Mouse (Mus musculus): ENCODE results near the gene Siglec1. TPM values are rescaled to one million over a fixed set of nuclear protein-coding genes. Genes with fewer than 3 reads are reported as not detected.

Siglec1 gene
- total RNA-seq (2017) = 0.68 to 0.75 TPM in 2 of 3 replicates, not detected in the other

GRCm38 (mm10) chr2:131086667-131087390, at the start of gene Siglec1:
Siglec1 (minus strand) TSS chr2:131086765.
- ATAC-seq (replicated peaks; ENCODE audit: insufficient number of reproducible peaks, low FRiP score, low TSS enrichment, poor library complexity, severe bottlenecking) = peak; percentile 42

DNA sequence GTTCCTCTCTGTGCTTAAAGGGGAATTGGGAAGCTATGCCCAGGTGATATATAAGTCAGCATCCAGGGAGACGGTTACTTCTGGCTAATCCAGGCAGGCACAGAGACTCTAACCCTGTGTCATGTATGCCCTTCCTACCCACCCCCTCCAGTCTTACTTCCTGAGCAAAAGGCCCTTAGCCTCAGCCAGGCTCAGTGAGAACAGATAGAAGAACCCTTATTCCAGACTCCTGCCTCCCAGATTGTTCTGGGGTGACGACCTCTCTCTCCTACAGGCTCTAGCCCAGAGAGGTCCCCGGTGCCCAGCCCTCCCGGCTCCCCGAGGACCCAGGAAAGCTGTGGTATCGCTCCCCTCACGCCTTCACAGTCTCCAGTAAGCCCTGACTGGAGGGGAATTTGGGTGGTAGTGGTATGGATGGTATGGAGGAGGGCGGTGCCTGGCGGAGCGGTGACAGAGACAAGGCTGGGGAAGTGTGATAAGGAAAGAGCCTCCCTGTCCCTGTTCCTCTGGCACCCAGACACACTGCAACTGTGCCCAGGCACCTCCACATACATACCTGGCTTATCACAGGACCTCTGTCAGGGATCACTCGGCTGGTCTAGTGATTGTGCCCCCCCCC, 49.1 kb upstream of the Siglec1 start:
- ATAC-seq (replicated peaks; ENCODE audit: insufficient number of reproducible peaks, low FRiP score, low TSS enrichment, poor library complexity, severe bottlenecking) = no peak

- no peak for ATAC-seq (replicated peaks; ENCODE audit: insufficient number of reproducible peaks, low FRiP score, low TSS enrichment, poor library complexity, severe bottlenecking)
Measured at GRCm38 (mm10) chr2:131134826-131135400, 48.3 kb upstream of the Siglec1 start.

DNA sequence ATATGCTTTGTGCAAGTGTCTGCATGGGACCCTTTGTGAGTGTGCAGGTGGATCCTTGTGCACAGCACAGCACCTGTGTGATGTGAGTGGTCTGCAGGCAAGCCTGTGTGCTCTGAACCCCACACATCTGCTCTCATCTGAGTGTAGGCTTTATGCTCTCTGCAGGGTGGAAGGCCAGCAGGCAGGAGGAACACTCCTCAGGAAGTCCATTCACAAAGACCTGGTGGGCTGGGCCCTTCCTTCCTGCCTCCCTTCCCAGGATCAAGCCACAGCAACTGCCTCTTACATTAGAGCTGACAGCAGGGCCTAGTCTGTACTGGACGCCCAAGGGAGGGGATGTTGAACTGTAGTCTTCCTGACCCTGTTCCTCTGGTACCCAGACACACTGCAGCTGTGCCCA, 47.8 kb upstream of the Siglec1 start:
- ATAC-seq (replicated peaks; ENCODE audit: insufficient number of reproducible peaks, low FRiP score, low TSS enrichment, poor library complexity, severe bottlenecking) = no peak

GRCm38 (mm10) chr2:131132930-131133547, 46.5 kb upstream of the Siglec1 start, which contains the start of gene Gm11037:
Gm11037 (plus strand) TSS chr2:131133497.
- ATAC-seq (replicated peaks; ENCODE audit: insufficient number of reproducible peaks, low FRiP score, low TSS enrichment, poor library complexity, severe bottlenecking) = no peak

DNA sequence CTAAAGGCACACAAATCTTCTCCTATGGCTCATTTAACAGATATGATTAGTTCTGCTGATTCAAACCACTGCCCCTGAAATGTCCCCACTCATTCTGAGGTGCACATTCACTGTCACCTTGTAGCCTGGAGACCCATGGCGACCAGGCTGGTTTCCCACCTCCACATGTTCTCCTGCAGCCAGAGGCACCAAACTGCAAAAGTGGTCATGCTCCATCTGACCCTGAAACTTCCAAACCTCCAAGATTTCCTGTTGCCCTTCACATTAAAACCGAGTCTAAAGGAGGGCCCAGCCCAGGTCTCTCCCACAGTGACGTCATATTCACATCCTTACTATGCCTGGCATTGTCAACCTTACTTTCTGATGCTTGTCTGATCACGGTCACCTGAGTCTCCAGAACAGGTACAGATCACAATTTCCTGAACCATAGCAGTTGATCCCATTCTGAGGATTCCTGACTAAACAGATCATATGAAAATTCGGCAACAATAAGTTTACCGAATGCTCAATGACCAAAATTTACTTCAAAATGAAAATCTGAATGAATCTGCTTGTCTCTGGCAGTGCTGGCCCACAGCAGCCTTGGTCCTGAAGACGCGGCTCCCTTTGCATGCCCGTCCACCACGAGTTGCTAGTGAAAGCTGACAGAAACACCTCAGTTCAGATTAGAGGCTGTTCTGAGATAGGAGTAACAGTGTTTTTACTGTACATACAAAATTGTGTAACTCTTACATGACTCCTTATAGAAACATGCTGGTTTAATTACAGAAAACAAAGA, 45.7 kb upstream of the Siglec1 start:
- ATAC-seq (replicated peaks; ENCODE audit: insufficient number of reproducible peaks, low FRiP score, low TSS enrichment, poor library complexity, severe bottlenecking) = no peak

DNA sequence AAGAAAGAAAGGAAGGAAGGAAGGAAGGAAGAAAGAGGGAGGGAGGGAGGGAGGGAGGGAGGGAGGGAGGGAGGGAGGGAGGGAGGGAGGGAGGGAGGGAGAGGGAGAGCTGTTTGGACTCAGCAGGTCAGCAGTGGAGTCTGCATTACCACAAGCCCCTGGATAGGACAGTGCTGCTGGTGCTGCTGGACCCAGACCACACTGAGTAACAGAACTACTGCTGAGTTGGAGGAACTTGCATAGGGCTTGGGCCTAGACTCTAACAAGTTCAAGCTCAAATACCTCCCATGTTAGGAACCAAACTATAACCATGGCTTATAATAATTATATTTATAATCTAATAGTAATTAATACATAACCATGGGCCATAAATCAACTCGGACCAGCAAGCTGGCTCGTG, 44.3 kb upstream of the Siglec1 start:
- ATAC-seq (replicated peaks; ENCODE audit: insufficient number of reproducible peaks, low FRiP score, low TSS enrichment, poor library complexity, severe bottlenecking) = no peak

- no peak for ATAC-seq (replicated peaks; ENCODE audit: insufficient number of reproducible peaks, low FRiP score, low TSS enrichment, poor library complexity, severe bottlenecking)
Measured at GRCm38 (mm10) chr2:131129836-131130235, 43.3 kb upstream of the Siglec1 start.

GRCm38 (mm10) chr2:131128636-131129157, 42.1 kb upstream of the Siglec1 start:
- no peak for ATAC-seq (replicated peaks; ENCODE audit: insufficient number of reproducible peaks, low FRiP score, low TSS enrichment, poor library complexity, severe bottlenecking)

DNA sequence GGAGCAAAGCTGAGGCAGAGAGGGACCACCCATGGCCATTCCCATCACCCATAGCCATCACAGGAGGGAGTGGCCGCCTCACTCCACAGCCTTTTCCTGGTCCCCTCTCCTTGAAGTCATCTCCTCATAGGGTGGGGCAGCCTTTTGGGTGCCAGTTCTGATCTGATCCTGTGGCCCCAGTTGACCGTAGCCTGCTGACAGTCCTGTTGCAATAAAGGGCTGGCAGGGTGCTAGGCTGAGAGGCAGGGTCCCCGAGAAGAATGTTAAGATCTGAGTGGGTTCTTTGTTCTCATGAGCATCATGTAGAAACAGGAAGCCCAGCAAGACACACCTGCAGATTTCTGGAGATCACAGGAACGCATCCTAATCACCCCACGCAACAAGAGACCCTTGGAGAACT, 41.6 kb upstream of the Siglec1 start:
- no peak for ATAC-seq (replicated peaks; ENCODE audit: insufficient number of reproducible peaks, low FRiP score, low TSS enrichment, poor library complexity, severe bottlenecking)

GRCm38 (mm10) chr2:131127161-131127730, 40.7 kb upstream of the Siglec1 start, which contains the start of gene Hspa12b:
Hspa12b (plus strand) TSS chr2:131127280.
- no peak for ATAC-seq (replicated peaks; ENCODE audit: insufficient number of reproducible peaks, low FRiP score, low TSS enrichment, poor library complexity, severe bottlenecking)

DNA sequence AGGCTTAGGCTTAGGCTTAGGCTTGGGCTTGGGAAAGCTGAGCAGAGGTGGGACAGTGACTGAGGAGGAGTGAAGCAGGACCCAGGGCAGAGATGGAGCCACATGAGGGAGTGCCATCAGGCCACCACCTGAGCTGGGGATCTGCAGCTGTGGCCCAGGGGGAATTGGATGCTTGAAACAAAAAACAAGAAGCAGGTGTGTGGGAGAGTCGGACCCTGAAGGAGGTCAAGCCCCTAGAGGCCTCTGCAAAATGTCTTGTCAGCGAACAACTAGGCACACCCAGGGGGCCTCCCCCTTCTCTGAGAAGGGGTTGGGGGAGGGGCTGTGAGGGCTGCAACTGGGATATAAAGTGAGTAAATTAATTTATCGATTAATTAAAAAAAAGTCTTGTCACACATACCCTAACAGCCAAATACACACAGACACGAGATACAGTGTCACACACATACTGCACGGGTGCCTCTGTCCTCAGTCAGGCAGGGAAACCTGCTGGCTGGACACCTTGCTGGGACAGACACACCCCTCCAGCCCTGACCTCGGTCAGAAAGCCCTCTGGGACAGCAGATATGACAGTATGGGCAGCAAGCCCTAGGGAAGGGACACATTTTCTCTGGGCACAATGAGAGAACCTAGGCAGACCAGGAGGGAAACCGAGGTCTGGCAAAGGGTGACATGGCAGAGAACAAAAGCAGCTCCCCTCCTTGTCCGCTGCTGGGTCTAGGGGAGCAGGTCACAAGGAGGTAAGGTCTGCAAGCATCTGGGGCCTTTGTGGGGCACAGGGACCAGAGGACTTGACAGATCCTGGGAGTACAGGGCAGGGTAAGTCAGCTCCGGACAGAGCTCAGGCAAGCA, 39.6 kb upstream of the Siglec1 start:
- no peak for ATAC-seq (replicated peaks; ENCODE audit: insufficient number of reproducible peaks, low FRiP score, low TSS enrichment, poor library complexity, severe bottlenecking)

DNA sequence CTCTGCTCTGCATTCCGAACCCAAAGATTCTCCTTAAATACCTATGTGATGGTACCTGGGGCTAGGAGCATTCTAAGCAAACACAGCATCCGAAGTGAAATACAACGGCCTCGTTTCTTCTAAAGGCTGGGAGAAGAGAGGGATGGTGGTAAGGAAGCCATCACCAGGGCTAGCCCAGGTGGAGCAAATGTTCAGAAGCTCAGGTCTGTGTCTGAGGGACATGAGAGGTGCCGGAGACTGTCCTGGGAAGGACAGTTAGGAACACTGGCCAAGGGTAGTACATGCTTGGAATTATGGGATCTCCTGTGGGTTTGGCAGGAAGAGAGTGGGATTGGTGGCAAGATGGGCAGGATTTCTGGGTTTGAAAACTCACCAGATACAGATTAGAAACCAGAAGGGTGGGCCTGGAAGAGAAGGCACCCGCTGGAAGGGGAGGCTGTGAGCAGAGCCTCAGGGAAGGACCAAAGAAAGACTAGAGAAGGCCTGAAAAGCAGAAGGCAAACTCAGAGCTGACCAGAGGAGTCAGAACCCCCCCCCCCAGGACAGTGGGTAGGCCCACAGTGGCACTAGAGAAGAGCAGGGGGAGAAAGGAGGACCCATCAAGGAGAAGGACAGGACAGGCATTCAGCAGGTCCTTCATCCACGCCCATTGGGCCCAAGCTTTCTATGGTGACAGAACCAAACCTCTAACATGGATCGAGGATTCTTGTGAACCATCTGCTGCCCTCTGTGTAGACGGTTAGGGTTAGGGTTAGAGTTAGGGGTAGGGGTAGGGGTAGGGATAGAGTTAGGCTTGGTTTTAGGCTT, 38.8 kb upstream of the Siglec1 start:
- ATAC-seq (replicated peaks; ENCODE audit: insufficient number of reproducible peaks, low FRiP score, low TSS enrichment, poor library complexity, severe bottlenecking) = no peak

- ATAC-seq (replicated peaks; ENCODE audit: insufficient number of reproducible peaks, low FRiP score, low TSS enrichment, poor library complexity, severe bottlenecking) = no peak
Measured at GRCm38 (mm10) chr2:131124166-131124565, 37.6 kb upstream of the Siglec1 start.

DNA sequence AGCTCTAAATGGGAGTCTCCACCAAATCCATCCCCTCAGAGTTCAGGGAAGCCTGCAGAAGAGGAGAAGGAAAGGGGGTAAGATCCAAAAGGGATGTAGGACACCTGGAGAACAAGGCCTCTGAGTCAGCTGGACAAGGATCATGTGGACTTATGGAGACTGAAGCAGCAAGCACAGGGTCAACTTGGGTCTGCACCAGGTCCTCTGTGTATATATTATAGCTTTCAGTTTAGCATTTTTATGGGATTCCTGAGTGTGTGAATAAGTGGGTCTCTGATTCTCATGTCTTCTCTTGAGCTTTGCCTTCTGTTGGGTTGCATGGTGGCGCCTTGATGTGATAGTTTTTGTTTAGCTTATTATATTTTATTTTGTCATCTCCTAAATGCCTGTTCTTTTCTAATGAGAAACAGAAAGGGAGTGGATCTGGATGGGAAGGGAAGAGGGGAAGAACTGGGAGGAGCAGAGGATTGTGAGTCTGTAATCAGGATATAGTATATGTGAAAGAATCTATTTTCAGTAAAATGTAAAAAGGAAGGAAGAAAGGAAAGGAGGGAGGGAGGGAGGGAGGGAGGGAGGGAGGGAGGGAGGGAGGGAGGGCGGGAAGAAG, 32.5 kb upstream of the Siglec1 start:
- ATAC-seq (replicated peaks; ENCODE audit: insufficient number of reproducible peaks, low FRiP score, low TSS enrichment, poor library complexity, severe bottlenecking) = no peak

GRCm38 (mm10) chr2:131105989-131106388, 19.4 kb upstream of the Siglec1 start:
- no peak for ATAC-seq (replicated peaks; ENCODE audit: insufficient number of reproducible peaks, low FRiP score, low TSS enrichment, poor library complexity, severe bottlenecking)

Data from monocyte, adult 5-6 weeks (primary cell).